Mouse (Mus musculus): ENCODE measurements around the gene Tomm7. TPM values are rescaled to one million over a fixed set of nuclear protein-coding genes. Genes with fewer than 3 reads are reported as not detected.
A peak's percentile ranks its signal among the peaks of the same experiment; 100 is the strongest.
"Not testable (repeated sequence)": the region's sequence is repeated elsewhere in the genome, so short reads cannot be mapped to it uniquely, and the experiment has no call there.

Gene Tomm7
- polyA plus RNA-seq, 1 experiment from 2014 or later = 92.0 TPM

- Histone ChIP-seq H3K9me3 (no peaks in the 10 kb centered on the region), H3K27ac (replicated peaks) (peak overlapping the region; percentile 65), H3K27me3 (replicated peaks) (no peaks in the 10 kb centered on the region), H3K4me1 (peaks cover 27% of the 10 kb centered on the region), H3K4me3 (no peak overlapping the region), H3K36me3 (peaks cover 24% of the 10 kb centered on the region), H3K9ac (no peak overlapping the region), H3K4me2 (no peak overlapping the region)
- WGBS = 69% methylated on average over 7 of the region's 7 CpGs
- ATAC-seq (ENCODE audit: extremely low read depth, insufficient number of reproducible peaks, low FRiP score, low TSS enrichment) = no peak
Measured at GRCm38 (mm10) chr5:23863166-23864053, 19.4 kb upstream of the Tomm7 start.

DNA sequence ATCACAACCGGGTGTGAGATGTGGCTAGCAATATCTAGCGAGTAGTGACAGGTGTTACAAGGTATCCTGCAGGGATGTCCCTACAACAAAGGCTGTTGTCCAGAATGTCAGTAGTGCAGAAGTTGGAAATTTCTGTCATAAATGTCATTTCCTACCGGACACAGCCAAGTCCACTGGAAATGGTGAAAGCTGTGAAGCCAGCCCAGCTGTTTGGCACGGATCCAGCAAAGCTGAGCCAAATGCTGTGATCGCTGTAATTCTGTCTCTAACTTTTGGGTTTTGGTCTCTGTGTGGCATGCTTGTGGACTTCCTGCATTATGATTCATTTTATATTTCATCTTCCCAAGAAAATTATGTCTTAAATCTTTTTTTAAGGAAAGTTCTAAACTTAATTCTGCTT, 18.3 kb upstream of the Tomm7 start:
- H3K4me1 ChIP-seq = peaks cover 27% of the 10 kb centered on the region
- no peaks in the 10 kb centered on the region for H3K9me3 ChIP-seq
- H3K4me2 ChIP-seq = no peak overlapping the region
- peaks cover 34% of the 10 kb centered on the region for H3K36me3 ChIP-seq
- no peak overlapping the region for H3K9ac ChIP-seq
- no peak overlapping the region for H3K4me3 ChIP-seq
- ATAC-seq (ENCODE audit: extremely low read depth, insufficient number of reproducible peaks, low FRiP score, low TSS enrichment) = no peak
- no peaks in the 10 kb centered on the region for H3K27me3 ChIP-seq (replicated peaks)
- no peak overlapping the region for H3K27ac ChIP-seq (replicated peaks)
- 62% methylated on average over 5 of the region's 5 CpGs for WGBS

GRCm38 (mm10) chr5:23861721-23862120, 17.8 kb upstream of the Tomm7 start:
- ATAC-seq (ENCODE audit: extremely low read depth, insufficient number of reproducible peaks, low FRiP score, low TSS enrichment) = no peak
- Histone ChIP-seq H3K36me3 (peaks cover 40% of the 10 kb centered on the region), H3K4me1 (peaks cover 27% of the 10 kb centered on the region), H3K4me3 (no peak overlapping the region), H3K4me2 (no peak overlapping the region), H3K27me3 (replicated peaks) (no peaks in the 10 kb centered on the region), H3K9ac (no peak overlapping the region), H3K9me3 (no peaks in the 10 kb centered on the region), H3K27ac (replicated peaks) (no peak overlapping the region)
- WGBS = 89% methylated on average over 9 of the region's 9 CpGs

DNA sequence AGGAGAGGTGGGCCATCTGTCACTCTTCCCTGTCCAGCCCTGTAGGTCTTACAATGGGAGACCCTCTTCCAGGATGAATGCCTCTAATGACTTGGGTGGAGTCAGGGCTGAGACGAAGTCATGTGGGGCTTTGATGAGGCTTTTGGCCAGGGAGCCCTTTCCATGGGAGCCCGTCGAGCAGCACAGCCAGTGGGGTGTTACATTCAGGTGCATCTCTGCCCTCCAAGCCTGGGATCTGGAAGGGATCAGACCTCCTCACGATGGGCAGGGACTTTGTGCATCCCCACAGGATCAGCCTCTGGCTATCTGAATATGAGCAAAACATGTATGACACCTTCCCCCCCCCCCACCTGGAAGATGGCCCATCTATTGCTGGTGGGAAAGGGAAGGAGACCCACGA, 15.9 kb upstream of the Tomm7 start:
- H3K27ac ChIP-seq (replicated peaks) = no peak overlapping the region
- ATAC-seq (ENCODE audit: extremely low read depth, insufficient number of reproducible peaks, low FRiP score, low TSS enrichment) = no peak
- no peak overlapping the region for H3K4me3 ChIP-seq
- H3K27me3 ChIP-seq (replicated peaks) = no peaks in the 10 kb centered on the region
- H3K36me3 ChIP-seq = peaks cover 58% of the 10 kb centered on the region
- H3K9ac ChIP-seq = no peak overlapping the region
- H3K4me1 ChIP-seq = peaks cover 27% of the 10 kb centered on the region
- 80% methylated on average over 5 of the region's 5 CpGs for WGBS
- H3K4me2 ChIP-seq = no peak overlapping the region
- no peaks in the 10 kb centered on the region for H3K9me3 ChIP-seq

- Histone ChIP-seq H3K4me2 (no peak overlapping the region), H3K27me3 (replicated peaks) (no peaks in the 10 kb centered on the region), H3K4me1 (peaks cover 20% of the 10 kb centered on the region), H3K9me3 (no peaks in the 10 kb centered on the region), H3K4me3 (no peak overlapping the region), H3K9ac (no peak overlapping the region), H3K27ac (replicated peaks) (no peak overlapping the region), H3K36me3 (peaks cover 65% of the 10 kb centered on the region)
- 82% methylated on average over 1 of the region's 1 CpGs for WGBS
- ATAC-seq (ENCODE audit: extremely low read depth, insufficient number of reproducible peaks, low FRiP score, low TSS enrichment) = no peak
Measured at GRCm38 (mm10) chr5:23859087-23859718, 15.2 kb upstream of the Tomm7 start.

GRCm38 (mm10) chr5:23858643-23859042, 14.7 kb upstream of the Tomm7 start:
- H3K27ac ChIP-seq (replicated peaks) = no peak overlapping the region
- no peaks in the 10 kb centered on the region for H3K9me3 ChIP-seq
- H3K4me1 ChIP-seq = peaks cover 15% of the 10 kb centered on the region
- WGBS = 78% methylated on average over 7 of the region's 7 CpGs
- no peaks in the 10 kb centered on the region for H3K27me3 ChIP-seq (replicated peaks)
- peaks cover 71% of the 10 kb centered on the region for H3K36me3 ChIP-seq
- ATAC-seq (ENCODE audit: extremely low read depth, insufficient number of reproducible peaks, low FRiP score, low TSS enrichment) = no peak
- no peak overlapping the region for H3K4me2 ChIP-seq
- no peak overlapping the region for H3K4me3 ChIP-seq
- H3K9ac ChIP-seq = no peak overlapping the region

GRCm38 (mm10) chr5:23858001-23858400, 14.0 kb upstream of the Tomm7 start:
- no peak for ATAC-seq (ENCODE audit: extremely low read depth, insufficient number of reproducible peaks, low FRiP score, low TSS enrichment)
- Histone ChIP-seq H3K4me2 (no peak overlapping the region), H3K4me3 (no peak overlapping the region), H3K9ac (no peak overlapping the region), H3K27me3 (replicated peaks) (no peaks in the 10 kb centered on the region), H3K4me1 (peaks cover 10% of the 10 kb centered on the region; the same call in 1 of the 2 replicates), H3K27ac (replicated peaks) (no peak overlapping the region), H3K36me3 (peaks cover 77% of the 10 kb centered on the region), H3K9me3 (no peaks in the 10 kb centered on the region)
- WGBS = 82% methylated on average over 3 of the region's 3 CpGs

- Histone ChIP-seq H3K4me3 (no peak overlapping the region), H3K27me3 (replicated peaks) (no peaks in the 10 kb centered on the region), H3K36me3 (peaks cover 85% of the 10 kb centered on the region), H3K27ac (replicated peaks) (no peak overlapping the region), H3K4me2 (no peak overlapping the region), H3K4me1 (peaks cover 10% of the 10 kb centered on the region; the same call in 1 of the 2 replicates), H3K9me3 (no peaks in the 10 kb centered on the region), H3K9ac (no peak overlapping the region)
- no peak for ATAC-seq (ENCODE audit: extremely low read depth, insufficient number of reproducible peaks, low FRiP score, low TSS enrichment)
Measured at GRCm38 (mm10) chr5:23857189-23857588, 13.2 kb upstream of the Tomm7 start.

DNA sequence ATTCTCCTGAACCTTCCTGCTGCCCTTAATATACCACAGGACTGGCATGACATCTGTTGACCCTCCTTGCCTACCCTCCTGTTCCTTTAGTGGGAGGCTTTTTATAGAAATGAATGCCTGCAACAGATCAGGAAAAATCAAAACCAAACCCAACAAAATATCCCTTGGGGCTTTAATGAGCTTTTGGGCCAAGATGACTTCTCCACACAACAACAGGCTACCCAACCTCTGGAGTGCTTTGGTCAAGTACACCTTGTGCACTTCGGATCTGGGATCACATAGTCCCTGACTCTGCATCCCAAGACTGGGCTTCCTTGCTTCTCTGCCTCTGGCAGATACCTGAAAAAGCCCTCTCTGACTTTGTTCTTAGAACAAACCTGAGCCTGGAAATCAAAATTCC, 12.2 kb upstream of the Tomm7 start:
- Histone ChIP-seq H3K4me2 (no peak overlapping the region), H3K27ac (replicated peaks) (no peak overlapping the region), H3K4me1 (peaks cover 11% of the 10 kb centered on the region), H3K9ac (no peak overlapping the region), H3K36me3 (peaks cover 87% of the 10 kb centered on the region), H3K27me3 (replicated peaks) (no peaks in the 10 kb centered on the region), H3K4me3 (no peak overlapping the region), H3K9me3 (no peaks in the 10 kb centered on the region)
- no peak for ATAC-seq (ENCODE audit: extremely low read depth, insufficient number of reproducible peaks, low FRiP score, low TSS enrichment)
- WGBS = 89% methylated on average over 1 of the region's 1 CpGs

DNA sequence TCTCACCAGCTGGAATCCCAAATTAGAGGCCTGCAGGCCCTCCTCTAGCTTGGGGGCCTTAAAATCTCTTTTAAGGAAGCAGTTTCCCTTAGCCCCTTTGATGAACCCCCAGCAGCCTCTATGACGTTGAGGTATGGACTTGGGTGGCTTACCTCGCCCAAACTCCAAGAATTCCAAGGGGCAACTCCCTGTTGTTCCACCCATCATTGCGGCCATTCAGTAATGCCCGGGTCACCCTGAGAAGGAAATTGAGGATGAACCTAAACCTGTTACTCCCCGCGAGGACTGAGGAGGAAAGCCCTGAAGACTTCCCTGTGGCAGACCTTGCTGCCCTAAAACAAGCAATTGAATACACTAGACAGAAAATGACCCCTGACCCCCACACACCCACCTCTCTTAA, 11.5 kb upstream of the Tomm7 start:
- no peak overlapping the region for H3K4me3 ChIP-seq
- H3K27me3 ChIP-seq (replicated peaks) = no peaks in the 10 kb centered on the region
- no peak overlapping the region for H3K9ac ChIP-seq
- H3K27ac ChIP-seq (replicated peaks) = no peak overlapping the region
- H3K4me2 ChIP-seq = no peak overlapping the region
- peaks cover 81% of the 10 kb centered on the region for H3K36me3 ChIP-seq
- 89% methylated on average over 6 of the region's 6 CpGs for WGBS
- H3K4me1 ChIP-seq = peaks cover 13% of the 10 kb centered on the region
- no peaks in the 10 kb centered on the region for H3K9me3 ChIP-seq
- no peak for ATAC-seq (ENCODE audit: extremely low read depth, insufficient number of reproducible peaks, low FRiP score, low TSS enrichment)

DNA sequence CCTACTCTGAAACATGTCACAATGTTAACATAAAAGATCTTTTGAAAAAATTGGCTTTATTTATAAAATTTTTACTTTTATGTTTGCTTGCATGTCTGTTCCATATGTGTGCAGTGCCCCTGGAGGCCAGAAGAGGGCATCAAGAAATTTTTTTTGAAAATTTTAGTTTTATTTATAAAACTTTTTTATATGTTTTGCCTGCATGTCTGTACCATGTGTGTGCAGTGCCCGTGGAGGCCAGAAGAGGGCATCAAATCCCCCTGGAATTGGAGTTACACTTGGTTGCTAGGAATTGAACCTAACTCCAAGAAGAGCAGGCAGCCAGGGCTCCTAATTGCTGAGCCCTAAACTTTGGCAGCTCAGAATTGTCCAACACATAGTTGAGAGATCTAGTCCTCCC, 9.0 kb upstream of the Tomm7 start:
- WGBS = 80% methylated on average over 1 of the region's 1 CpGs
- H3K9me3 ChIP-seq; H3K27me3 ChIP-seq (replicated peaks); ATAC-seq (ENCODE audit: extremely low read depth, insufficient number of reproducible peaks, low FRiP score, low TSS enrichment); H3K9ac ChIP-seq; H3K27ac ChIP-seq (replicated peaks); H3K4me2 ChIP-seq; H3K4me3 ChIP-seq: not testable (repeated sequence)
- Histone ChIP-seq H3K36me3 (peaks cover 58% of the 10 kb centered on the region), H3K4me1 (peaks cover 13% of the 10 kb centered on the region)

DNA sequence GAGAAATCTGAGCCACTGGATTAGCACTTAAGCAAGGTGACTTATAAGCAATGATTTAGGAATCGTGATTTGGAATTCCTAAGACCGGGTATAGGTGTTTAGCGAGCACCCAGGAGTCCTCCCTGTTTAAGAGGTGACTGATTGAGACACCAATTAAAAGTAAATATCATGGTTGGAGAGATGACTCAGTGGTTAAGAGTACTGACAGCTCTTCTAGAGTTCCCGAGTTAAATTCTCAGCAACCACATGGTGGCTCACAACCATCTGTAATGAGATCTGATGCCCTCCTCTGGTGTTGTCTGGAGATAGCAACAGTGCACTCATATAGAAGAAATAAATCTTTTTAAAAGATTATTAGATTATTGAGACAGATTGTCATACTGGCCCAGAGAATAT, 7.2 kb upstream of the Tomm7 start:
- not testable (repeated sequence) for ATAC-seq (ENCODE audit: extremely low read depth, insufficient number of reproducible peaks, low FRiP score, low TSS enrichment); H3K27me3 ChIP-seq (replicated peaks)
- H3K4me3 ChIP-seq = peak overlapping the region; percentile 92

More for the DNA sequence above, 7.2 kb upstream of the Tomm7 start:
- WGBS = 6% methylated on average over 4 of the region's 4 CpGs
- Histone ChIP-seq H3K36me3 (peaks cover 42% of the 10 kb centered on the region), H3K4me2 (peak overlapping the region; percentile 84), H3K27ac (replicated peaks) (peak overlapping the region; percentile 82), H3K4me1 (peaks cover 13% of the 10 kb centered on the region), H3K9ac (peak overlapping the region; percentile 94)
- H3K9me3 ChIP-seq = not testable (repeated sequence)
